Mouse (Mus musculus): ENCODE results near the gene Mief2. TPM values are rescaled to one million over a fixed set of nuclear protein-coding genes. Genes with fewer than 3 reads are reported as not detected.

The Mief2 gene
- polyA plus RNA-seq, 1 experiment from 2014 or later = 16.1 TPM

GRCm38 (mm10) chr11:60706696-60707480 lies 21.3 kb upstream of the Mief2 start:
- H3K9me3 ChIP-seq (replicated peaks) = no peaks in the 10 kb centered on the region
- no peak overlapping the region for H3K4me3 ChIP-seq
- no peak for ATAC-seq
- H3K36me3 ChIP-seq (ENCODE audit: poor library complexity, severe bottlenecking) = peaks cover 91% of the 10 kb centered on the region
- 91% methylated on average over 14 of the region's 14 CpGs for WGBS
- no peaks in the 10 kb centered on the region for H3K27me3 ChIP-seq
- peaks cover 20% of the 10 kb centered on the region for H3K4me1 ChIP-seq
- no peak overlapping the region for H3K9ac ChIP-seq
- no peak overlapping the region for H3K27ac ChIP-seq
- H3K4me2 ChIP-seq = no peak overlapping the region

GRCm38 (mm10) chr11:60707672-60708071 lies 20.5 kb upstream of the Mief2 start:
- peaks cover 12% of the 10 kb centered on the region for H3K4me1 ChIP-seq
- no peak overlapping the region for H3K4me2 ChIP-seq
- H3K9me3 ChIP-seq (replicated peaks) = no peaks in the 10 kb centered on the region
- no peak for ATAC-seq
- H3K4me3 ChIP-seq = no peak overlapping the region
- H3K36me3 ChIP-seq (ENCODE audit: poor library complexity, severe bottlenecking) = peaks cover 96% of the 10 kb centered on the region
- 82% methylated on average over 3 of the region's 3 CpGs for WGBS
- no peak overlapping the region for H3K9ac ChIP-seq
- no peaks in the 10 kb centered on the region for H3K27me3 ChIP-seq
- no peak overlapping the region for H3K27ac ChIP-seq

GRCm38 (mm10) chr11:60708631-60709030 lies 19.6 kb upstream of the Mief2 start:
- Histone ChIP-seq H3K4me2 (no peak overlapping the region), H3K4me3 (no peak overlapping the region), H3K27ac (no peak overlapping the region), H3K36me3 (ENCODE audit: poor library complexity, severe bottlenecking) (peaks cover 100% of the 10 kb centered on the region), H3K9ac (no peak overlapping the region), H3K4me1 (peaks cover 3% of the 10 kb centered on the region; the same call in 1 of the 2 replicates), H3K27me3 (no peaks in the 10 kb centered on the region), H3K9me3 (replicated peaks) (no peaks in the 10 kb centered on the region)
- ATAC-seq = no peak
- 89% methylated on average over 10 of the region's 10 CpGs for WGBS

- no peak overlapping the region for H3K4me2 ChIP-seq
These were observed 18.4 kb upstream of the Mief2 start for GRCm38 (mm10) chr11:60709481-60710465.

GRCm38 (mm10) chr11:60711218-60711617 lies 17.0 kb upstream of the Mief2 start:
- WGBS = 95% methylated on average over 17 of the region's 17 CpGs
- Histone ChIP-seq H3K27me3 (no peaks in the 10 kb centered on the region), H3K4me3 (no peak overlapping the region), H3K9ac (no peak overlapping the region), H3K4me1 (no peaks in the 10 kb centered on the region), H3K9me3 (replicated peaks) (no peaks in the 10 kb centered on the region), H3K36me3 (ENCODE audit: poor library complexity, severe bottlenecking) (peaks cover 100% of the 10 kb centered on the region), H3K4me2 (no peak overlapping the region), H3K27ac (no peak overlapping the region; the same call in 1 of the 2 replicates)
- no peak for ATAC-seq

More at GRCm38 (mm10) chr11:60709481-60710465, 18.4 kb upstream of the Mief2 start:
- Histone ChIP-seq H3K27me3 (no peaks in the 10 kb centered on the region), H3K9me3 (replicated peaks) (no peaks in the 10 kb centered on the region), H3K27ac (no peak overlapping the region), H3K36me3 (ENCODE audit: poor library complexity, severe bottlenecking) (peaks cover 100% of the 10 kb centered on the region), H3K4me3 (no peak overlapping the region), H3K4me1 (no peaks in the 10 kb centered on the region), H3K9ac (no peak overlapping the region)
- ATAC-seq = no peak
- WGBS = 93% methylated on average over 45 of the region's 45 CpGs

GRCm38 (mm10) chr11:60712040-60712439 lies 16.2 kb upstream of the Mief2 start:
- H3K27me3 ChIP-seq = no peaks in the 10 kb centered on the region
- 95% methylated on average over 18 of the region's 18 CpGs for WGBS
- ATAC-seq = no peak
- H3K36me3 ChIP-seq (ENCODE audit: poor library complexity, severe bottlenecking) = peaks cover 100% of the 10 kb centered on the region
- H3K4me2 ChIP-seq = no peak overlapping the region
- H3K9me3 ChIP-seq (replicated peaks) = no peaks in the 10 kb centered on the region
- no peak overlapping the region for H3K4me3 ChIP-seq
- H3K9ac ChIP-seq = no peak overlapping the region
- no peaks in the 10 kb centered on the region for H3K4me1 ChIP-seq
- no peak overlapping the region for H3K27ac ChIP-seq

GRCm38 (mm10) chr11:60712639-60713255 lies 15.5 kb upstream of the Mief2 start:
- ATAC-seq = no peak
- H3K4me1 ChIP-seq = no peaks in the 10 kb centered on the region
- no peak overlapping the region for H3K9ac ChIP-seq
- no peaks in the 10 kb centered on the region for H3K27me3 ChIP-seq
- H3K4me3 ChIP-seq = no peak overlapping the region
- no peaks in the 10 kb centered on the region for H3K9me3 ChIP-seq (replicated peaks)
- no peak overlapping the region for H3K27ac ChIP-seq
- H3K36me3 ChIP-seq (ENCODE audit: poor library complexity, severe bottlenecking) = peaks cover 100% of the 10 kb centered on the region
- no peak overlapping the region for H3K4me2 ChIP-seq
- 96% methylated on average over 13 of the region's 13 CpGs for whole genome bisulfite sequencing

- Histone ChIP-seq H3K9ac (no peak overlapping the region), H3K27me3 (no peaks in the 10 kb centered on the region), H3K4me3 (no peak overlapping the region), H3K27ac (no peak overlapping the region), H3K9me3 (replicated peaks) (no peaks in the 10 kb centered on the region), H3K4me2 (no peak overlapping the region), H3K36me3 (ENCODE audit: poor library complexity, severe bottlenecking) (peaks cover 100% of the 10 kb centered on the region), H3K4me1 (no peaks in the 10 kb centered on the region)
- no peak for ATAC-seq
- 92% methylated on average over 5 of the region's 5 CpGs for WGBS
These were observed 12.4 kb upstream of the Mief2 start for GRCm38 (mm10) chr11:60715833-60716232.

- Histone ChIP-seq H3K9ac (no peak overlapping the region), H3K27ac (no peak overlapping the region), H3K4me3 (no peak overlapping the region), H3K4me2 (no peak overlapping the region), H3K9me3 (replicated peaks) (no peaks in the 10 kb centered on the region), H3K36me3 (ENCODE audit: poor library complexity, severe bottlenecking) (peaks cover 100% of the 10 kb centered on the region), H3K27me3 (no peaks in the 10 kb centered on the region), H3K4me1 (no peaks in the 10 kb centered on the region)
- 89% methylated on average over 5 of the region's 5 CpGs for WGBS
- no peak for ATAC-seq
These were observed 8.9 kb upstream of the Mief2 start for GRCm38 (mm10) chr11:60719263-60719662.

- Histone ChIP-seq H3K4me3 (peak within 1 kb of the TSS; percentile 87), H3K27ac (peak within 1 kb of the TSS; percentile 88), H3K4me2 (peak within 1 kb of the TSS; percentile 80), H3K4me1 (peaks cover 32% of the 10 kb centered on the region), H3K27me3 (no peaks in the 10 kb centered on the region), H3K9ac (peak within 1 kb of the TSS; percentile 86), H3K9me3 (replicated peaks) (no peaks in the 10 kb centered on the region), H3K36me3 (ENCODE audit: poor library complexity, severe bottlenecking) (peaks cover 47% of the 10 kb centered on the region)
- ATAC-seq = peak; percentile 64
- WGBS = under 1% methylated on average over 68 of the region's 71 CpGs
These were observed 1.4 kb upstream of the Mief2 start, which contains the start of gene Flii for GRCm38 (mm10) chr11:60726601-60727391. TSS of gene Flii (minus strand) at chr11:60727263.

Measured in forebrain, embryonic 13.5 days (tissue).